Mouse (Mus musculus) G1E (cell line): ENCODE results near the gene Palmd. TPM values are rescaled to one million over a fixed set of nuclear protein-coding genes. Genes with fewer than 3 reads are reported as not detected.

ENCODE experiments used
- ATAC-seq: 2 replicates; pipeline ENCODE4 v1.8.0; 2016; ENCODE audit warnings: mild to moderate bottlenecking; ENCODE audit not compliant: insufficient number of reproducible peaks, poor library complexity, low FRiP score, severe bottlenecking; ENCODE audit errors: extremely low read depth
- DNase-seq: peaks from one replicate; pipeline ENCODE4 v3.0.0; 2012; ENCODE audit warnings: low spot score
- H3K27me3 ChIP-seq: 2 replicates; pipeline ENCODE4 v1.6.1; 2012; ENCODE audit warnings: mild to moderate bottlenecking, low read length, inconsistent platforms; ENCODE audit not compliant: insufficient read depth
- H3K36me3 ChIP-seq: replicated peaks from 2 replicates; pipeline ENCODE3; 2012; ENCODE audit warnings: mild to moderate bottlenecking, inconsistent platforms
- H3K4me1 ChIP-seq: 2 replicates; pipeline ENCODE4 v1.6.1; 2012; ENCODE audit warnings: low read depth, low read length, inconsistent platforms, mixed read lengths; ENCODE audit not compliant: insufficient read depth
- H3K4me3 ChIP-seq: 2 replicates; pipeline ENCODE4 v1.5.1; 2012; ENCODE audit warnings: low read depth, mild to moderate bottlenecking, inconsistent platforms, low read length, moderate library complexity, mixed read lengths
- H3K9me3 ChIP-seq: replicated peaks from 2 replicates; pipeline ENCODE4 v1.6.1; 2012; ENCODE audit warnings: inconsistent platforms
- CTCF ChIP-seq: IDR thresholded peaks from 2 replicates; pipeline ENCODE4 v1.5.1; 2012; ENCODE audit warnings: low read depth, low read length, inconsistent platforms, mixed read lengths
- GATA1 ChIP-seq: IDR thresholded peaks from 2 replicates; pipeline ENCODE4 v1.6.1; 2012; ENCODE audit warnings: borderline replicate concordance, low read length, inconsistent platforms, mixed read lengths
- GATA2 ChIP-seq: IDR thresholded peaks from 2 replicates; pipeline ENCODE4 v1.6.1; 2012; ENCODE audit warnings: low read depth, low read length, inconsistent platforms, borderline replicate concordance
- POLR2AphosphoS5 ChIP-seq: IDR thresholded peaks from 2 replicates; pipeline ENCODE4 v1.6.1; 2012; ENCODE audit warnings: low read depth, low read length, inconsistent platforms; ENCODE audit not compliant: insufficient replicate concordance
- TAL1 ChIP-seq: conservative IDR thresholded peaks from 2 replicates; pipeline ENCODE4 v1.6.1; 2012; ENCODE audit warnings: low read depth, low read length, inconsistent platforms, mixed read lengths
- polyA plus RNA-seq: library from polyadenylated mRNA; stranded (reverse); fragments of >175 nt; gene quantifications from 2 replicates; pipeline ENCODE4 v1.2.3, GENCODE M21; 2012
- total RNA-seq, 2 experiments: library from RNA; stranded (forward) in 1 of 2; stranded (reverse) in 1 of 2; fragments of 200-1000 nt in 1 of 2; fragments of >200 nt in 1 of 2; fragmentation: Nextera tagmentation in 1 of 2; gene quantifications; 2 replicates each; pipeline ENCODE4 v1.2.3; 2014 to 2017

Gene Palmd
- total and polyA plus RNA-seq, 3 experiments, result 0.22 TPM; not detected in 2

- H3K9me3 ChIP-seq, result no peaks in the 10 kb centered on the region
- H3K27me3 ChIP-seq, result no peaks in the 10 kb centered on the region
- TF ChIP-seq TAL1 (no peak), CTCF (no peak), POLR2AphosphoS5 (no peak), GATA2 (no peak), GATA1 (no peak)
- no peak overlapping the region for H3K4me3 ChIP-seq
- H3K36me3 ChIP-seq, result no peaks in the 10 kb centered on the region
- no peak for ATAC-seq
- no peaks in the 10 kb centered on the region for H3K4me1 ChIP-seq
- DNase-seq, result no peak
Measured at GRCm38 (mm10) chr3:116963213-116963612, 5.6 kb downstream of the Palmd start.

DNA sequence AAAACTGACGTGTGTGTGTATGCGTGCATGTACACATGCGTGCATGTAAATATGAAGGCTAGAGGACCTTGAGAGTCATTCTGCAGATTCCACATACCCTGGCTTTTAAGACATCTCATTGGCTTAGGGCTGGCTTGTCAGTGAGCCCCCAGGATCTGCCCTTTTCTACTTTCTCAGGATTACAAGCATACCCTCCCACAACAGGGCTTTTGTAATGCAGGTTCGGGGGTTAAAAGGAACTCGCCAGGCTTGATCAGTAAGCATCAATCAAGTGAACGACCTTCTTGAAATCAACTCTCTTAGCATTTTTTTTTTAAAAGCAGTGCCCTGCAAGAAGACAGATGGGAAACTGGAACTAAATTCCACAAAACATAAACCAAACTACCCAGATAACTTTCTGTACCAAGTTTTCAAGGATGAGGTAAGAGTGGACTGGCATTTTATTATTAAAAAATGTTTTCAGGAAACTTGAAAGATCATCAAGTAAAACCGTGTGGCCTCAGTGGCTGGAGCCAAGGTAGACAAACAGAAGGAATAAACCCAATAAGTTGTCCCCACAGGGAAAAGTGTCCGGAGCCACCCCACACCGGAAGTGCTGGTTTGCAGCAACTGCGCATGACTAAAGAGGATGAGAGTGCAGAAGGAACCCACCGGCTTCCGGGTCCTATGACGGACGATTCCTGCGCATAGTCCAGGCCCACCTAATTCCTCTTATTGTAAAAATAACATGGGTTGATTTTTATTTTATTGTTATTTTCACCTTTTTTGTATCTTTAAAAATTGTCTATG is 7.2 kb downstream of the Palmd start:
- Histone ChIP-seq H3K9me3 (no peaks in the 10 kb centered on the region), H3K4me1 (no peaks in the 10 kb centered on the region)

DNA sequence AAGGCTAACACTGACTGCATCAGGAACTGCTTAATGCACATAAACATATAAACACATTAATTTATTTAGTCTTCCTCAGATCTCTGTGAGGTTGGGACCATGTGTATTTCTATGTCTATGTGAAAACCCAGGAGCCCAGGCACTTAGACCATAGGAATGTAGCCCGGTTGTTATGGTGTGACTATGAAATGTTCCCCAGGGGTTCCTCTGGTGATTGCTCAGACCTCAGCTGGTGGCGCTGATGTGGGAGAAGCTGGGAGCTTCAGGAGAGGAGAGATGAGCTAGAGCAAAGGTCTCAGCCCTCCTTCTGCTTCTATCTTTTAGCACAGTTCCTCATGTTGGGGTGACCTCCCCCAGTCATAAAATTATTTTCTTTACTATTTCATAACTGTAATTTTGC is 8.4 kb downstream of the Palmd start:
- no peaks in the 10 kb centered on the region for H3K36me3 ChIP-seq
- TF ChIP-seq POLR2AphosphoS5 (no peak), CTCF (no peak), GATA1 (no peak), GATA2 (no peak), TAL1 (no peak)
- no peak overlapping the region for H3K4me3 ChIP-seq
- no peaks in the 10 kb centered on the region for H3K27me3 ChIP-seq
- no peak for DNase-seq
- H3K9me3 ChIP-seq, result no peaks in the 10 kb centered on the region
- no peak for ATAC-seq
- H3K4me1 ChIP-seq, result no peaks in the 10 kb centered on the region

More for the DNA sequence above, 7.2 kb downstream of the Palmd start:
- no peak for ATAC-seq
- no peak for DNase-seq
- TF ChIP-seq CTCF (no peak), GATA2 (no peak), TAL1 (no peak), POLR2AphosphoS5 (no peak), GATA1 (no peak)
- H3K36me3 ChIP-seq, result no peaks in the 10 kb centered on the region
- no peak overlapping the region for H3K4me3 ChIP-seq
- H3K27me3 ChIP-seq, result no peaks in the 10 kb centered on the region

DNA sequence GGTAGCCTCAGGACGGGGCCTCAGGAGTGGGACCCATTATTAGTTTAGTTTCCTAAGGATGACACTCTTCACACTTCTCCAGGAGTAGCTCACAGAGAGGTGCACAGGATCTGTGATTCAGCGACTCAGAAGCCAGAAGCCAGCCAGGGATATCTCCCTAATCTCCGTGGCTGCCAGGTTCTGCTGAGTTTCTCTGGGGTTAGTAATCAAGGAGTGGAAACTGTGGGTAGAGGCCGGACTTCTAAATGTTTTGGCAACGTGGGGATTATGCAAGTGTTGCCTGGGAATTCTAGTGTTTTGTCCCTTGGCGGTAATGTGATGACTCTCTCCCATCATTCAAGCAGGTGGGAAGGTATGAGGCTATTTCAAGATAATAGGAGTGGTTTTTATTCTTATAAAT is 13.7 kb downstream of the Palmd start:
- Histone ChIP-seq H3K4me1 (no peaks in the 10 kb centered on the region), H3K27me3 (no peaks in the 10 kb centered on the region), H3K4me3 (no peak overlapping the region), H3K36me3 (no peaks in the 10 kb centered on the region), H3K9me3 (no peaks in the 10 kb centered on the region)
- no peak for TF ChIP-seq TAL1
- no peak for TF ChIP-seq GATA1
- no peak for TF ChIP-seq POLR2AphosphoS5
- TF ChIP-seq CTCF, result no peak
- TF ChIP-seq GATA2, result no peak
- no peak for ATAC-seq
- no peak for DNase-seq

DNA sequence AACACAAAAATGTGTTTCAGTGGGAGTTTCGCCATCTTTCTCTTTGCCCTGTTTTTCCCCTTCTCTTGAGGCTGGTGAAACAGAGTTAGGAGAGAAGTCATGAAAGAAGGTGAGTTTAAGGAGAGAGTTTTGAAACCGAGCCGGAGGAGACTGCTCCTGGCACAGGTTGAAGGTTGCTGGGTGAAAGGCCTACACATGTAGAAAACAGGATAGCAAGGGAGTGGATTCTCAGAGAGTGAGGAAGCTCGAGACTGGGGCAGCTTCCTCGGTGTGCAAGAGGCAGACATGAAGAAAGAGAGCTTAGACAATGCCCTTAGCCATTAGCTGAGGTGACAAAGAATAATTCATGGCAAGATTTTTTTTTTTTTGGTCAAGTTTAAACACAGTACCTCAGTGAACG is 15.4 kb downstream of the Palmd start:
- H3K27me3 ChIP-seq, result no peaks in the 10 kb centered on the region
- no peak overlapping the region for H3K4me3 ChIP-seq
- DNase-seq (no peak), ATAC-seq (no peak)
- no peaks in the 10 kb centered on the region for H3K4me1 ChIP-seq
- H3K9me3 ChIP-seq, result no peaks in the 10 kb centered on the region
- TF ChIP-seq GATA1, result no peak
- no peak for TF ChIP-seq CTCF
- TF ChIP-seq POLR2AphosphoS5, result no peak
- TF ChIP-seq TAL1, result no peak
- no peak for TF ChIP-seq GATA2
- H3K36me3 ChIP-seq, result no peaks in the 10 kb centered on the region

DNA sequence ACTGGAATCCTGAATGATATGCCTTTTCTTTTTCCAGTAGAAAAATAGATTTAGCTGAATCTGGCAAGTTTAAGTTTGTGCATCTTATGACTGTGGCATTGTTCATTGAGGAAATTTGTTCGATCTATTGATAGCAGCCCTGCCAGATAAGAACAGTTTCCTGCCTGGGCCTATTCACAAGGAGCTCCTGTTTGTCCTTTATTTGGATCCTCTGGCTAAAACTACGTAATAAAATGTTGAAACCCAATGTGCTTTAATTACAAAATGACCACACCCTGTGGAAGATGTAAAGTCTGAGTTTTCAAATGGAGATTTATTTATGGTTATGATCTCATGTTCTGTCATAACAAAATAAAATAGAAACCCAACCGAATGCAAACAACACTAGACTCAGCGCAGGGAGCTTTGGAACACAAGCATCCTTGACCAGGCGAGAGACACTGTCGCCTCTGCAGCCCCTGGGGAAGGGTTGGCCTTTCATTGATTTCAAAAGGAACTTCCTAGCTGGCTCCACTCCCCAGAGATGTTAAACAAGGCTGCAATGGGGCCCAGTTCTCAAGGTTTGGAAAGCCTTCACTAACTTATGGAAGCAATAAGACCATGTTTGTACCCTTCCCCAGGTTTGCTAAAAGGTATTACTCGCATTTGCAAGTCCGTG is 16.4 kb downstream of the Palmd start:
- DNase-seq (no peak), ATAC-seq (no peak)
- no peaks in the 10 kb centered on the region for H3K9me3 ChIP-seq
- TF ChIP-seq CTCF (no peak), GATA2 (no peak), TAL1 (no peak), GATA1 (no peak), POLR2AphosphoS5 (no peak)
- H3K4me1 ChIP-seq, result no peaks in the 10 kb centered on the region
- no peaks in the 10 kb centered on the region for H3K36me3 ChIP-seq
- no peaks in the 10 kb centered on the region for H3K27me3 ChIP-seq
- no peak overlapping the region for H3K4me3 ChIP-seq
